ENCODE assay signal across 8 mouse cellular contexts in genomic region chr9:62363619-62364018, GRCm38 (mm10). TPM values are rescaled to one million over a fixed set of nuclear protein-coding genes. Genes with fewer than 3 reads are reported as not detected.
A peak's percentile ranks its signal among the peaks of the same experiment; 100 is the strongest.
DNase-seq lines count a peak whose midpoint lies in the region; ATAC-seq and TF ChIP-seq lines count a peak whose summit lies in the region.

No protein-coding gene starts in this region.

- H3K79me2 ChIP-seq in macrophage (ENCODE audit: inconsistent target) = peaks cover 97% of the 10 kb centered on the region

- peak overlapping the region; percentile 69 for H3K4me2 ChIP-seq in hindbrain, embryonic 14.5 days (replicated peaks)

- peaks cover 55% of the 10 kb centered on the region for H3K4me1 ChIP-seq in hindbrain, embryonic 14.5 days (replicated peaks; ENCODE audit: control insufficient read depth, insufficient read depth, low read length)

- peak overlapping the region; percentile 30 for H3K4me3 ChIP-seq in hindbrain, embryonic 14.5 days (replicated peaks; ENCODE audit: low read length)
- peak overlapping the region; percentile 41 for H3K4me3 ChIP-seq in left cerebral cortex, adult 2 months
- no peak overlapping the region for H3K4me3 ChIP-seq in macrophage (ENCODE audit: inconsistent target)

- no peaks in the 10 kb centered on the region for H3K36me3 ChIP-seq in hindbrain, embryonic 14.5 days (replicated peaks; ENCODE audit: control insufficient read depth, insufficient read depth)
- H3K36me3 ChIP-seq in macrophage (ENCODE audit: inconsistent target) = no peaks in the 10 kb centered on the region

- intact Hi-C loops in left cerebral cortex, adult 2 months (cut with DNase I) = loop anchor here (2.0 kb wide), 1 partner anchor 21 kb away; no protein-coding TSS in a partner anchor

- no peak; the same call in 1 of the 2 replicates for TF ChIP-seq CTCF in left cerebral cortex, adult 2 months (IDR thresholded peaks at IDR 0.05)

- ATAC-seq in hindbrain, embryonic 14.5 days (ENCODE audit: low FRiP score) = peak; percentile 95

- H3K27me3 ChIP-seq in hindbrain, embryonic 14.5 days (ENCODE audit: control insufficient read depth, insufficient read depth, low read length) = no peaks in the 10 kb centered on the region

- DNase-seq in T-cell, adult 2 months (ENCODE audit: low spot score) = peak; percentile 91
- peak; percentile 91 to 94 for DNase-seq in cerebellum, postnatal 36 days
- DNase-seq in frontal cortex, postnatal 25 days (ENCODE audit: low spot score in 2 of 2) = peak; percentile 64 to 74
- DNase-seq in hindbrain, embryonic 14.5 days (ENCODE audit: low spot score) = peak; percentile 78
- DNase-seq in left cerebral cortex, adult 2 months (ENCODE audit: extremely low spot score in 1 of 2, low spot score in 2 of 2) = peak; percentile 86 to 90
- peak; percentile 78 for DNase-seq in retina, postnatal 7 days (ENCODE audit: low read depth, low spot score)
- DNase-seq in urinary bladder, adult 18-20 months (ENCODE audit: low spot score in 2 of 2) = peak; percentile 71 to 82

- H3K9ac ChIP-seq in hindbrain, embryonic 14.5 days = peak overlapping the region; percentile 65

- WGBS in hindbrain, embryonic 14.5 days = 1% methylated on average over 24 of the region's 24 CpGs
- 6% methylated on average over 24 of the region's 24 CpGs for WGBS in macrophage (ENCODE audit: missing documents)

- peak overlapping the region; percentile 76 for H3K27ac ChIP-seq in hindbrain, embryonic 14.5 days
- peak overlapping the region; percentile 83 for H3K27ac ChIP-seq in left cerebral cortex, adult 2 months
- H3K27ac ChIP-seq in macrophage = peak overlapping the region; percentile 52

- H3K9me3 ChIP-seq in hindbrain, embryonic 14.5 days (ENCODE audit: control insufficient read depth, low read length) = no peaks in the 10 kb centered on the region

RNA-seq across cellular contexts. Expression of gene Anp32a, which starts 22.5 kb away (rescaled TPM):
- 73.0 and 85.4 TPM in 2 replicates for polyA plus RNA-seq in hindbrain, embryonic 14.5 days (2014; fragmentation: Nextera tagmentation; extraction: Ambion mirVana)
- 100 to 1,000 TPM; 278 to 279 TPM for total RNA-seq in left cerebral cortex, adult 2 months (2021)
- 100 to 1,000 TPM in 7 of 26 experiments, 10 to 100 TPM in 19; 35.5 to 197 (median 81.7) TPM for total RNA-seq in macrophage (2018; cell fraction: chromatin; rRNA removed)
- 100 to 1,000 TPM; 236 to 442 (median 300) TPM for total RNA-seq in macrophage (2018; cell fraction: cytosol; rRNA removed)
- total RNA-seq in macrophage (2018; cell fraction: nucleus; rRNA removed) = 100 to 1,000 TPM in 22 of 26 experiments, 10 to 100 TPM in 4; 85.4 to 297 (median 142) TPM
- polyA plus RNA-seq in macrophage (2018) = 295 to 1,273 TPM (median 320 TPM) in 3 replicates
